Mouse (Mus musculus) embryonic facial prominence, embryonic 15.5 days (tissue): ENCODE measurements at regions not wholly inside any gene's neighbourhood (a gene's known extent, or its start where the extent isn't known, plus 50 kb on each side); places are given as distances from the start of the nearest gene placed in this dataset.

Experiments
- ATAC-seq: fragments of 200-750 bp; cut with Nextera tagmentation; 2 replicates; pipeline ENCODE4 v1.8.0; 2017; ENCODE audit warnings: low read depth, moderate TSS enrichment; ENCODE audit not compliant: insufficient number of reproducible peaks, low FRiP score, low TSS enrichment
- H3K27ac ChIP-seq: fragments of 300-500 bp; sonication (generic); replicated peaks from 2 replicates; pipeline ENCODE4 v1.5.1; 2015; ENCODE audit warnings: mild to moderate bottlenecking, inconsistent platforms
- H3K27me3 ChIP-seq: fragments of 300-500 bp; sonication (generic); 2 replicates; pipeline ENCODE4 v1.6.1; 2015; ENCODE audit warnings: inconsistent platforms
- H3K36me3 ChIP-seq: fragments of 300-500 bp; sonication (generic); 2 replicates; pipeline ENCODE4 v1.6.1; 2015; ENCODE audit warnings: mild to moderate bottlenecking, inconsistent platforms
- H3K4me1 ChIP-seq: fragments of 300-500 bp; sonication (generic); 2 replicates; pipeline ENCODE4 v1.6.1; 2015; ENCODE audit warnings: inconsistent platforms
- H3K4me2 ChIP-seq: fragments of 300-500 bp; sonication (generic); replicated peaks from 2 replicates; pipeline ENCODE4 v1.6.1; 2015; ENCODE audit warnings: mild to moderate bottlenecking, inconsistent platforms
- H3K4me3 ChIP-seq: fragments of 300-500 bp; sonication (generic); replicated peaks from 2 replicates; pipeline ENCODE4 v1.5.1; 2015; ENCODE audit warnings: mild to moderate bottlenecking, inconsistent platforms
- H3K9ac ChIP-seq: fragments of 300-500 bp; sonication (generic); 2 replicates; pipeline ENCODE4 v1.6.1; 2015; ENCODE audit warnings: inconsistent platforms
- H3K9me3 ChIP-seq: fragments of 300-500 bp; sonication (generic); replicated peaks from 2 replicates; pipeline ENCODE4 v1.6.1; 2016; ENCODE audit warnings: inconsistent platforms
- WGBS: fragments of 180-500 bp; shearing (Covaris S2); methylation state at CpG from one replicate; pipeline ENCODE4 v1.1.7; 2015; 5-methylcytosine and 5-hydroxymethylcytosine counted together

GRCm38 (mm10) chr3:21218936-21219335 lies 852.0 kb upstream of the Agtr1b start:
- Histone ChIP-seq H3K27ac (no peak overlapping the region), H3K36me3 (no peaks in the 10 kb centered on the region), H3K9me3 (no peaks in the 10 kb centered on the region), H3K27me3 (no peaks in the 10 kb centered on the region), H3K4me1 (no peaks in the 10 kb centered on the region), H3K9ac (no peak overlapping the region), H3K4me3 (no peak overlapping the region), H3K4me2 (no peak overlapping the region)
- 68% methylated on average over 1 of the region's 1 CpGs for WGBS
- no peak for ATAC-seq

DNA sequence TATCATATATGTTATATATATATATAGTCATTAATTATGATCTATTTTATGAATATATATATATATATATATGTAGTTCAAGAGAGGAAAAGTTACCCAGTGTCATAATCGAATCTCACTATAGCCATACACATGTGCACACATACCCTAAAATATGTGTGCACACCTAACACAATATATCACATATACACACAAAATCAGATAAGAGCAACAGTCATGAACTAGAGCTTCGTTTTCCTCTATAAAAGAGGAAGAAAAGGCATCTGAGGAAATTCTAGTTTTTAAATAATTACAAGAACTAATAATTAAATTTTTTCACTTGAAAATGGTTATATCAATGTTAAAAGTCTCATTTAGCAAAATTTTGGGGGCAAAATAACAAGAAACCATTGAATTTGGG lies 835.3 kb upstream of the Tbl1xr1 start:
- no peak for ATAC-seq
- Histone ChIP-seq H3K27me3 (no peaks in the 10 kb centered on the region), H3K4me3 (no peak overlapping the region), H3K36me3 (no peaks in the 10 kb centered on the region), H3K27ac (no peak overlapping the region), H3K4me2 (no peak overlapping the region), H3K4me1 (no peaks in the 10 kb centered on the region), H3K9ac (no peak overlapping the region), H3K9me3 (no peaks in the 10 kb centered on the region)
- 80% methylated on average over 2 of the region's 2 CpGs for WGBS

DNA sequence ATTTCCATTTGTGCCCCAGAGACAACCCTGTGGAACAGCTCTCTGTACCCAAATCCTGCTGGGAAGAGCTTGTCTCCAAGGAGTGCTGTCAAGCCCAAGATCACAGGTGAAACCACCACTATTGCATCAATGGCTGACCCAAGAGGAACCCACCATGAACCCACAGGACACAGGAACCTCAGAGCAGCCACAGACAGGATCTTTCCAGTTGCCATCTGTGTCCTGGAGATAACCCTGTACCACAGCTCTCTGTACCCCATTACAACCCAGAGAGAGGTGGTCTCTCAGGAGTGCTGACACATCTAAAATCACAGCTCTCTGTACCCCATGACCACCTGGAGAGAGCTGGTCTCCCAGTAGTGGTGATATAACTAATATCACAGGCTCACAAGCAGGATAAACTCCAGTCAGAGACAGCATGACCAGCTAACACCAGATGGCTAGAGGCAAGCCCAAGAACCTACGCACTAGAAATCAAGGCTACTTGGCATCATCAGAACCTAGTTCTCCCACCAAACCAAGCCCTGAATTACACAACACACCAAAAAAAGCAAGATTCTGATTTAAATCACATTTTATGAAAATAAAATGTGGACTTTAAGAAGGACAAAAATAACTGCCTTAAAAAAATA lies 820.2 kb upstream of the Tbl1xr1 start:
- no peaks in the 10 kb centered on the region for H3K27me3 ChIP-seq
- H3K4me1 ChIP-seq: no peaks in the 10 kb centered on the region
- no peak overlapping the region for H3K4me3 ChIP-seq
- no peaks in the 10 kb centered on the region for H3K36me3 ChIP-seq
- WGBS: 88% methylated on average over 1 of the region's 1 CpGs
- no peak overlapping the region for H3K27ac ChIP-seq
- no peak overlapping the region for H3K4me2 ChIP-seq
- no peak for ATAC-seq
- H3K9me3 ChIP-seq: no peaks in the 10 kb centered on the region
- H3K9ac ChIP-seq: no peak overlapping the region

GRCm38 (mm10) chr3:21263317-21263716 lies 813.1 kb upstream of the Tbl1xr1 start:
- Histone ChIP-seq H3K4me3 (no peak overlapping the region), H3K4me1 (no peaks in the 10 kb centered on the region), H3K4me2 (no peak overlapping the region), H3K9ac (no peak overlapping the region), H3K9me3 (no peaks in the 10 kb centered on the region), H3K36me3 (no peaks in the 10 kb centered on the region), H3K27me3 (no peaks in the 10 kb centered on the region), H3K27ac (no peak overlapping the region)
- ATAC-seq: no peak
- WGBS: 85% methylated on average over 2 of the region's 2 CpGs

GRCm38 (mm10) chr3:21265491-21265890 lies 811.0 kb upstream of the Tbl1xr1 start:
- 45% methylated on average over 2 of the region's 2 CpGs for WGBS
- H3K36me3 ChIP-seq: no peaks in the 10 kb centered on the region
- no peak overlapping the region for H3K9ac ChIP-seq
- ATAC-seq: no peak
- no peak overlapping the region for H3K27ac ChIP-seq
- H3K4me3 ChIP-seq: no peak overlapping the region
- H3K4me1 ChIP-seq: no peaks in the 10 kb centered on the region
- H3K9me3 ChIP-seq: no peaks in the 10 kb centered on the region
- H3K4me2 ChIP-seq: no peak overlapping the region
- no peaks in the 10 kb centered on the region for H3K27me3 ChIP-seq

DNA sequence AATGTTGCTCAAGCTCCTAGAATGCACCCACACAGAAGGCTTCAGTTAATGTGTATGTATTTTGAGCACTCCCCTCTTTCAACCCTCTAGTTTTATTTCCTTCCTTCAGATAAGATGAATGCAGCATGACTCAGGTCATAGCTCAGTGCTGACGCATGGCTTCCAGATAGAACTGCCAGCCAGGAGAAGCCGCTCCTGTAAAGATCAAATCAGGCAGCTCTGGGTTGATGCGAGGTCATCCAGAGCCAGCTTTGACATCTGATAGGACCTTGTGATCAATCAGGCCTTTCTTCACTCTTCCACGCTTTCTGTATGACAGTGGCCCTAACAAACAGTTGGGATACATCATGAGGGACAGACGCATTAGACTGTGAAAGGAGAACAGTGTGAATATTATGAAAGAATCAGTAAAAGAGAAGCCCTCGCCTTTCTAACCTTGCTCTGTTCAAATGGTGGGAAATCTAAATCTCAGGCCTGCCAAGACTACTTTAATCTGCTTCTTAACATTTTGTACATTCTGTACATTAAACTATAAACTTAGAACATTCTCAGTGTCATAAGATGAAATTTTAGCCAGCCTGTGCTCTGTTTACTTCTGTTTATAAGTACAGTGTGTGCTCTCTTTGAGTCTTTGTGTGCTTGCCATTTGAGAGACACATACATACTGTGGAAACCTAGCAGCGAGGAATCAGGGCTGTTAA lies 807.9 kb upstream of the Tbl1xr1 start:
- ATAC-seq: no peak
- 0 out of 2 replicates have a peak overlapping the region, but pooled peaks have one; percentile 4 for H3K27ac ChIP-seq
- no peak overlapping the region for H3K4me2 ChIP-seq

GRCm38 (mm10) chr3:21269130-21269440 lies 807.4 kb upstream of the Tbl1xr1 start:
- H3K4me1 ChIP-seq: no peaks in the 10 kb centered on the region
- ATAC-seq: no peak
- H3K27me3 ChIP-seq: no peaks in the 10 kb centered on the region
- no peaks in the 10 kb centered on the region for H3K9me3 ChIP-seq
- no peaks in the 10 kb centered on the region for H3K36me3 ChIP-seq
- WGBS: 82% methylated on average over 2 of the region's 2 CpGs
- H3K4me2 ChIP-seq: no peak overlapping the region
- H3K9ac ChIP-seq: no peak overlapping the region
- no peak overlapping the region for H3K27ac ChIP-seq
- H3K4me3 ChIP-seq: no peak overlapping the region

More for the DNA sequence above, 807.9 kb upstream of the Tbl1xr1 start:
- Histone ChIP-seq H3K9me3 (no peaks in the 10 kb centered on the region), H3K36me3 (no peaks in the 10 kb centered on the region), H3K4me1 (no peaks in the 10 kb centered on the region), H3K27me3 (no peaks in the 10 kb centered on the region), H3K9ac (no peak overlapping the region), H3K4me3 (no peak overlapping the region)
- 62% methylated on average over 7 of the region's 7 CpGs for WGBS

DNA sequence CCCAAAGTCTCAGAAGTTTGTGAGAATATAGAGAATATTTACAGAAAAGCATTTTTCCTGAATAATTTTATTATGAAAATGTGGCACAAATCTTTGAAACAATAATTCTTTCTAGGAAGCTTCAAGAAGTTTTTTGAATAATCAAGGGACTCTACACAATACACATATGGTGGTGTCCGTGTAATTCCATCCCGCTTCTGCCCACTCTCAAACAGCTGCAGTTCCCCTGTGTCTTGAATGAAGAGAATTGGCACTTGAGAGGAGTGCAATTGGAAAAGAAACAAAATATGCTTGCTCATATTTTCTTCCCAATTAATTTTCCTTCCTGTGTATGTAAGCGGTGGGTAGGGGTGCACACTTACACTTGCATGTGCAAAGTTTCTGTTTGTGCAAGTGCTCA lies 805.7 kb upstream of the Tbl1xr1 start:
- Histone ChIP-seq H3K27me3 (no peaks in the 10 kb centered on the region), H3K4me2 (no peak overlapping the region), H3K27ac (no peak overlapping the region), H3K9ac (no peak overlapping the region), H3K36me3 (no peaks in the 10 kb centered on the region), H3K4me3 (no peak overlapping the region), H3K9me3 (no peaks in the 10 kb centered on the region), H3K4me1 (no peaks in the 10 kb centered on the region)
- no peak for ATAC-seq
- WGBS: 54% methylated on average over 3 of the region's 3 CpGs

GRCm38 (mm10) chr3:21272219-21272618 lies 804.2 kb upstream of the Tbl1xr1 start:
- Histone ChIP-seq H3K4me3 (no peak overlapping the region), H3K9me3 (no peaks in the 10 kb centered on the region), H3K27ac (no peak overlapping the region), H3K4me2 (no peak overlapping the region), H3K27me3 (no peaks in the 10 kb centered on the region), H3K36me3 (no peaks in the 10 kb centered on the region), H3K9ac (no peak overlapping the region), H3K4me1 (no peaks in the 10 kb centered on the region)
- no peak for ATAC-seq
- 92% methylated on average over 4 of the region's 4 CpGs for WGBS

DNA sequence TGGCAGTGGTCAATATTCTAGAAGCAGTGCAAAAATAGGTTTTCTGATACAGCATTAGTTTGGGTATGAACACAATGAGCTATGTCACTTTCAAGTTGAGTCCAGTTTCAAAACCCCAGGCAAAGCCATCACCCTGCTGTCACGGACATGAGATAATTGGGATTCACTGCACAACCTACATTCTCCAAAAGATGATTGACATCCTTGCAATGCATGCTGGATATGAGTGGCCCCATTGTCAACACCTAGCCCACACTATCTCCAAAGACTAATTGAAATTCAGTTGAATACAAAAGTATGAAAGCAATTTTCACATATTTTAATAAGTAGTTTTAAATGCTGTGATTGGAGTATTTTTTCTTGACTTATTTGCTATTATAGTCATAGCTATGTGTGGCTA lies 783.7 kb upstream of the Tbl1xr1 start:
- WGBS: 66% methylated on average over 1 of the region's 1 CpGs
- no peak overlapping the region for H3K4me2 ChIP-seq
- no peak for ATAC-seq
- H3K9ac ChIP-seq: no peak overlapping the region
- no peaks in the 10 kb centered on the region for H3K9me3 ChIP-seq
- H3K27me3 ChIP-seq: no peaks in the 10 kb centered on the region
- H3K4me3 ChIP-seq: no peak overlapping the region
- no peaks in the 10 kb centered on the region for H3K36me3 ChIP-seq
- H3K4me1 ChIP-seq: no peaks in the 10 kb centered on the region
- H3K27ac ChIP-seq: no peak overlapping the region

DNA sequence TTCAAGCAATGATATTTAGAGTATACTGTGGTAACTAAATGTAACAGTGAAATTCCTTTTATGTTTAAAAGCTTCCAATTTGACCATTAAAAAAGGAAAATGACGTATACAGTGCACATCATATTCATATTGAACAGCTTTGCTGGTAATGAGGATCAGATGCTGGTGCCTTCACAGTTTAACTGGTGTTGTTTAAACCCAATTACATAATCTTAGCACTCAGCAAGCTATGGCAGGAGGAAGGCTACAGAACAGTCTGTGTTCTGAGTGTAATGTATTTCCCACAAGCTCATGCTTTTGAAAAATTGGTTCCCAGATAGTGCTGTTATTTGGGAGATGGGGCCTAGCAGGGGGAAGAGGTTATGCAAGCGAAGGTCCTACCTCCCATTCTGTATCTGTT lies 783.1 kb upstream of the Tbl1xr1 start:
- Histone ChIP-seq H3K36me3 (no peaks in the 10 kb centered on the region), H3K9ac (no peak overlapping the region), H3K4me3 (no peak overlapping the region), H3K9me3 (no peaks in the 10 kb centered on the region), H3K4me1 (no peaks in the 10 kb centered on the region), H3K4me2 (no peak overlapping the region), H3K27ac (no peak overlapping the region), H3K27me3 (no peaks in the 10 kb centered on the region)
- WGBS: 58% methylated on average over 2 of the region's 2 CpGs
- no peak for ATAC-seq

GRCm38 (mm10) chr3:21294776-21295175 lies 781.7 kb upstream of the Tbl1xr1 start:
- no peaks in the 10 kb centered on the region for H3K27me3 ChIP-seq
- H3K4me2 ChIP-seq: no peak overlapping the region
- 88% methylated on average over 3 of the region's 3 CpGs for WGBS

More at GRCm38 (mm10) chr3:21294776-21295175, 781.7 kb upstream of the Tbl1xr1 start:
- H3K36me3 ChIP-seq: no peaks in the 10 kb centered on the region
- H3K4me1 ChIP-seq: no peaks in the 10 kb centered on the region
- no peak overlapping the region for H3K4me3 ChIP-seq
- no peaks in the 10 kb centered on the region for H3K9me3 ChIP-seq
- no peak for ATAC-seq
- no peak overlapping the region for H3K27ac ChIP-seq
- no peak overlapping the region for H3K9ac ChIP-seq
